ENCODE assay signal across 35 mouse cellular contexts in the genomic region with DNA sequence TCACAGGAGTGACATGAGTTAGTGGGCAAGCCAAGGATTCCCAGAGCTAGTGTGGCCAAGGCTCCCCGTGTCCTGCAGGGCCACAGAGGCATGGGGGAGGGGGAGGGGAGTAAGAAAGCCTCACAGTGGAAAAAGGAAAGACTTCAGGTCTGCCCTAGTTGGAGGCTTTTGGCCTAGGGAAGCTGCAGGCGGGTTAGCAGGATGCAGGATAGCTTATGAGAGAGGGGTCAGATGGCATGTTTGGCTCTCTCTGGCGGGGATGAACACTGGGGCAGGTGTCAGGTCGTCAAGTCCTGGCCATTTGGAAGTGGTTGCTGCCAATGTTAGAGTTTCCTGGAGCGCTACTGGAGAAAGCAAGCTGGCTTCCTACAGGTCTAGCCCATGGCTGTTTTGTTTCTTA. TPM values are rescaled to one million over a fixed set of nuclear protein-coding genes. Genes with fewer than 3 reads are reported as not detected.
DNase-seq lines count a peak whose midpoint lies in the region; ATAC-seq and TF ChIP-seq lines count a peak whose summit lies in the region.
"Had no signal": no experiment of that assay in that cellular context is flagged by ENCODE, and none has a peak within 500 bp of the region (broad histone marks: within the 10 kb centered on the region; RNA-seq: fewer than 3 reads in every experiment).

No protein-coding gene starts in this region.

- no peaks in the 10 kb centered on the region for H3K79me2 ChIP-seq in heart, adult 2 months (replicated peaks; ENCODE audit: control insufficient read depth, insufficient read depth, low read length)

- peak overlapping the region; percentile 67 for H3K27ac ChIP-seq in heart, embryonic 10.5 days
- H3K27ac ChIP-seq in heart, adult 2 months = no peak overlapping the region
- no peak overlapping the region for H3K27ac ChIP-seq in cerebellum, adult 2 months (ENCODE audit: insufficient read depth, low read length)
- no peak overlapping the region for H3K27ac ChIP-seq in intestine, embryonic 16.5 days (ENCODE audit: low read length)
- H3K27ac ChIP-seq in neural tube, embryonic 15.5 days (replicated peaks) = no peak overlapping the region
- H3K27ac ChIP-seq: embryonic facial prominence, embryonic 13.5 days; hindbrain, embryonic 14.5 days; limb, embryonic 13.5 days; lung, embryonic 15.5 days; midbrain, embryonic 12.5 days; neural tube, embryonic 12.5 days; stomach, embryonic 15.5 days had no signal

- TF ChIP-seq CTCF in heart, adult 2 months (IDR thresholded peaks at IDR 0.05) = no peak
- TF ChIP-seq CTCF in cerebellum, adult 2 months (IDR thresholded peaks at IDR 0.05; ENCODE audit: borderline replicate concordance, insufficient read depth, low read depth, low read length) = no peak

- H3K9ac ChIP-seq in heart, adult 2 months (ENCODE audit: low read depth, low read length) = no peak overlapping the region
- no peak overlapping the region for H3K9ac ChIP-seq in intestine, embryonic 16.5 days (ENCODE audit: low read depth, low read length)
- no peak overlapping the region for H3K9ac ChIP-seq in neural tube, embryonic 15.5 days (replicated peaks)
- H3K9ac ChIP-seq: embryonic facial prominence, embryonic 13.5 days; forebrain, postnatal 0 days; hindbrain, embryonic 14.5 days; limb, embryonic 13.5 days; lung, embryonic 15.5 days; midbrain, embryonic 12.5 days; neural tube, embryonic 12.5 days; stomach, embryonic 15.5 days had no signal

- H3K4me2 ChIP-seq in intestine, embryonic 16.5 days (ENCODE audit: low read depth, low read length) = no peak overlapping the region
- H3K4me2 ChIP-seq in neural tube, embryonic 15.5 days = no peak overlapping the region
- H3K4me2 ChIP-seq: embryonic facial prominence, embryonic 13.5 days; heart, embryonic 11.5 days; hindbrain, embryonic 14.5 days; limb, embryonic 13.5 days; liver, embryonic 11.5 days; lung, embryonic 15.5 days; midbrain, embryonic 12.5 days; neural tube, embryonic 12.5 days; stomach, embryonic 15.5 days had no signal

- no peaks in the 10 kb centered on the region for H3K36me3 ChIP-seq in heart, embryonic 10.5 days
- H3K36me3 ChIP-seq in heart, adult 2 months (ENCODE audit: control insufficient read depth, insufficient read depth, low read length) = no peaks in the 10 kb centered on the region
- H3K36me3 ChIP-seq in intestine, embryonic 16.5 days (ENCODE audit: control insufficient read depth, insufficient read depth, low read length) = no peaks in the 10 kb centered on the region
- no peaks in the 10 kb centered on the region for H3K36me3 ChIP-seq in neural tube, embryonic 15.5 days
- H3K36me3 ChIP-seq: embryonic facial prominence, embryonic 13.5 days; limb, embryonic 13.5 days; lung, embryonic 15.5 days; midbrain, embryonic 12.5 days; neural tube, embryonic 12.5 days; stomach, embryonic 15.5 days had no signal

- no peaks in the 10 kb centered on the region for H3K27me3 ChIP-seq in heart, embryonic 10.5 days (ENCODE audit: insufficient read depth, poor library complexity, severe bottlenecking)
- H3K27me3 ChIP-seq in heart, adult 2 months (ENCODE audit: control insufficient read depth, insufficient read depth, low read length) = no peaks in the 10 kb centered on the region
- no peaks in the 10 kb centered on the region for H3K27me3 ChIP-seq in cerebellum, adult 2 months (ENCODE audit: control insufficient read depth, insufficient read depth, low read length)
- H3K27me3 ChIP-seq in intestine, embryonic 16.5 days (replicated peaks; ENCODE audit: control insufficient read depth, insufficient read depth, low read length) = no peaks in the 10 kb centered on the region; the same call in 1 of the 2 replicates
- H3K27me3 ChIP-seq in neural tube, embryonic 15.5 days (replicated peaks) = no peaks in the 10 kb centered on the region
- H3K27me3 ChIP-seq: neural tube, embryonic 12.5 days; stomach, embryonic 15.5 days had no signal

- no peaks in the 10 kb centered on the region for H3K9me3 ChIP-seq in heart, embryonic 10.5 days
- H3K9me3 ChIP-seq in intestine, embryonic 16.5 days (ENCODE audit: control insufficient read depth, low read length) = no peaks in the 10 kb centered on the region
- H3K9me3 ChIP-seq in neural tube, embryonic 15.5 days (replicated peaks) = no peaks in the 10 kb centered on the region
- H3K9me3 ChIP-seq: embryonic facial prominence, embryonic 13.5 days; limb, embryonic 13.5 days; lung, embryonic 15.5 days; midbrain, embryonic 12.5 days; neural tube, embryonic 12.5 days; stomach, embryonic 15.5 days had no signal

- peaks cover 51% of the 10 kb centered on the region for H3K4me1 ChIP-seq in heart, embryonic 10.5 days
- no peaks in the 10 kb centered on the region for H3K4me1 ChIP-seq in heart, adult 2 months (ENCODE audit: control insufficient read depth, insufficient read depth, low read length)
- peaks cover 15% of the 10 kb centered on the region for H3K4me1 ChIP-seq in cerebellum, adult 2 months (ENCODE audit: control insufficient read depth, insufficient read depth, low read length)
- H3K4me1 ChIP-seq in intestine, embryonic 16.5 days (ENCODE audit: control insufficient read depth, insufficient read depth, low read length) = no peaks in the 10 kb centered on the region
- H3K4me1 ChIP-seq in neural tube, embryonic 15.5 days = peaks cover 11% of the 10 kb centered on the region; the same call in 1 of the 2 replicates
- H3K4me1 ChIP-seq: lung, embryonic 15.5 days; stomach, embryonic 15.5 days had no signal

- WGBS in heart, embryonic 10.5 days = 40% methylated on average over 5 of the region's 5 CpGs
- WGBS in heart, adult 2 months = 23% methylated on average over 5 of the region's 5 CpGs
- WGBS in cerebellum, adult 2 months = 12% methylated on average over 5 of the region's 5 CpGs
- WGBS in intestine, embryonic 16.5 days = 54% methylated on average over 5 of the region's 5 CpGs
- WGBS in neural tube, embryonic 15.5 days = 63% methylated on average over 5 of the region's 5 CpGs

- no peak overlapping the region for H3K4me3 ChIP-seq in heart, embryonic 10.5 days
- no peak overlapping the region for H3K4me3 ChIP-seq in heart, adult 2 months
- no peak overlapping the region for H3K4me3 ChIP-seq in cerebellum, adult 2 months (replicated peaks; ENCODE audit: insufficient read depth, low read depth, low read length)
- H3K4me3 ChIP-seq in intestine, embryonic 16.5 days (ENCODE audit: low read length) = no peak overlapping the region
- no peak overlapping the region for H3K4me3 ChIP-seq in neural tube, embryonic 15.5 days (replicated peaks)
- H3K4me3 ChIP-seq: embryonic facial prominence, embryonic 13.5 days; limb, embryonic 13.5 days; lung, embryonic 15.5 days; midbrain, embryonic 12.5 days; myocyte; neural tube, embryonic 12.5 days; stomach, embryonic 15.5 days had no signal

- ATAC-seq in intestine, embryonic 16.5 days = no peak
- no peak for ATAC-seq in neural tube, embryonic 15.5 days (ENCODE audit: low FRiP score)
- ATAC-seq: CD4-positive, CD25-positive, alpha-beta regulatory T cell, adult 4 months; forebrain, postnatal 0 days had no signal

- intact Hi-C loops in heart, adult 2 months (cut with DNase I) = no loop called here

- no peak for TF ChIP-seq POLR2A in heart, adult 2 months (IDR thresholded peaks at IDR 0.05; ENCODE audit: insufficient read depth, low read depth, low read length)
- TF ChIP-seq POLR2A in cerebellum, adult 2 months (IDR thresholded peaks at IDR 0.05; ENCODE audit: borderline replicate concordance, insufficient read depth, low read length) = no peak

- no peak for TF ChIP-seq EP300 in heart, adult 2 months (IDR thresholded peaks at IDR 0.05; ENCODE audit: insufficient read depth, low read depth, low read length)

- DNase-seq in heart, embryonic 10.5 days (ENCODE audit: low spot score) = no peak
- no peak for DNase-seq in heart, adult 2 months
- peak; percentile 38 for DNase-seq in cerebellum, adult 11 months
- peak; percentile 27 to 58 for DNase-seq in cerebellum, adult 2 months
- peak; percentile 66 to 75 for DNase-seq in cerebellum, postnatal 14 days
- DNase-seq: forebrain, postnatal 0 days; heart, postnatal 36 days; kidney, adult 11 months; kidney, postnatal 14 days; thymus, postnatal 14 days had no signal

RNA-seq across cellular contexts. Expression of a gene that starts 12.4 kb away (rescaled TPM):
- 21.3 and 54.9 TPM in 2 replicates for polyA plus RNA-seq in heart, embryonic 10.5 days (2016; fragmentation: Nextera tagmentation; extraction: Ambion mirVana)
- 10 to 100 TPM in 1 of 2 experiments, 1 to 10 TPM in 1; 6.9 to 11.6 TPM for total RNA-seq in heart, adult 2 months (2021)
- polyA plus RNA-seq in heart, adult 2 months (2012; rRNA removed) = 34.8 and 36.5 TPM in 2 replicates
- polyA plus RNA-seq in cerebellum, adult 2 months (2012; rRNA removed) = 0.08 TPM in 1 of 2 replicates, not detected in the other
- not detected in 2 replicates for polyA plus RNA-seq in intestine, embryonic 16.5 days (2015; fragmentation: Nextera tagmentation; extraction: Ambion mirVana)
- polyA plus RNA-seq in neural tube, embryonic 15.5 days (2015; fragmentation: Nextera tagmentation; extraction: Ambion mirVana) = 0.05 and 0.09 TPM in 2 replicates
- total RNA-seq: adrenal gland, adult 18-20 months; common myeloid progenitor, adult 5-6 weeks; forebrain, postnatal 0 days; gastrocnemius, adult 8-10 months; gastrocnemius, postnatal 4 days; layer of hippocampus, postnatal 10 days; left cerebral cortex, adult 18-20 months; left cerebral cortex, postnatal 25 days; megakaryocyte progenitor cell, adult 5-6 weeks had no signal
- polyA plus RNA-seq: CD4-positive, CD25-positive, alpha-beta regulatory T cell, adult 4 months; forebrain, postnatal 0 days; liver, embryonic 11.5 days; liver, embryonic 16.5 days; midbrain, embryonic 12.5 days; midbrain, postnatal 0 days; myocyte; neural tube, embryonic 12.5 days; small intestine, adult 2 months had no signal

RNA-seq across cellular contexts. Expression of a gene that starts 50.4 kb away (rescaled TPM):
- polyA plus RNA-seq in heart, embryonic 10.5 days (2016; fragmentation: Nextera tagmentation; extraction: Ambion mirVana) = 0.10 TPM in 1 of 2 replicates, not detected in the other
- 1 to 10 TPM in 1 of 2 experiments, under 1 TPM in 1; 0.78 to 1.2 TPM for total RNA-seq in heart, adult 2 months (2021)
- polyA plus RNA-seq in heart, adult 2 months (2012; rRNA removed) = 0.14 and 0.20 TPM in 2 replicates
- not detected in 2 replicates for polyA plus RNA-seq in cerebellum, adult 2 months (2012; rRNA removed)
- not detected in 2 replicates for polyA plus RNA-seq in intestine, embryonic 16.5 days (2015; fragmentation: Nextera tagmentation; extraction: Ambion mirVana)
- polyA plus RNA-seq in neural tube, embryonic 15.5 days (2015; fragmentation: Nextera tagmentation; extraction: Ambion mirVana) = not detected in 2 replicates
- total RNA-seq: adrenal gland, adult 18-20 months; common myeloid progenitor, adult 5-6 weeks; forebrain, postnatal 0 days; gastrocnemius, adult 8-10 months; gastrocnemius, postnatal 4 days; layer of hippocampus, postnatal 10 days; left cerebral cortex, adult 18-20 months; left cerebral cortex, postnatal 25 days; megakaryocyte progenitor cell, adult 5-6 weeks; midbrain, postnatal 0 days had no signal
- polyA plus RNA-seq: CD4-positive, CD25-positive, alpha-beta regulatory T cell, adult 4 months; embryonic facial prominence, embryonic 13.5 days; forebrain, embryonic 11.5 days; forebrain, postnatal 0 days; heart, embryonic 11.5 days; limb, embryonic 13.5 days; liver, embryonic 11.5 days; liver, embryonic 16.5 days; lung, embryonic 15.5 days; midbrain, embryonic 12.5 days; midbrain, postnatal 0 days; myocyte; neural tube, embryonic 12.5 days; small intestine, adult 2 months; stomach, embryonic 15.5 days had no signal

Comparison
In these comparisons a context has a peak if more than half of its experiments do, and no peak if none do; other contexts are left out.
1. DNase-seq: peak in cerebellum, adult 11 months (single experiment), cerebellum, adult 2 months (2 of 2) and cerebellum, postnatal 14 days (2 of 2); none in heart, embryonic 10.5 days (single experiment) and heart, adult 2 months (0 of 2).
2. RNA of a gene that starts 12.4 kb away (polyA plus RNA-seq): 34.8 to 36.5 TPM in heart, adult 2 months and 21.3 to 54.9 TPM in heart, embryonic 10.5 days; 0.05 to 0.09 TPM in neural tube, embryonic 15.5 days, 0.08 TPM in cerebellum, adult 2 months and not detected in intestine, embryonic 16.5 days; every median in the first group is over 10 times any median in the second.